Mouse (Mus musculus) embryonic facial prominence, embryonic 10.5 days (tissue): ENCODE measurements at regions not wholly inside any gene's neighbourhood (a gene's known extent, or its start where the extent isn't known, plus 50 kb on each side); places are given as distances from the start of the nearest gene placed in this dataset.
"Not testable (repeated sequence)": the region's sequence is repeated elsewhere in the genome, so short reads cannot be mapped to it uniquely, and the experiment has no call there.

Experiments used
- DNase-seq: peaks from one replicate; pipeline ENCODE4 v3.0.0-alpha.2; 2017; ENCODE audit warnings: low spot score
- H3K27ac ChIP-seq: fragments of 300-500 bp; sonication (generic); replicated peaks from 2 replicates; pipeline ENCODE4 v1.5.1; 2016; ENCODE audit warnings: mild to moderate bottlenecking
- H3K27me3 ChIP-seq: fragments of 300-500 bp; sonication (generic); replicated peaks from 2 replicates; pipeline ENCODE4 v1.6.1; 2016; ENCODE audit warnings: low read depth, mild to moderate bottlenecking; ENCODE audit not compliant: poor library complexity, severe bottlenecking
- H3K36me3 ChIP-seq: fragments of 300-500 bp; sonication (generic); replicated peaks from 2 replicates; pipeline ENCODE4 v1.6.1; 2016; ENCODE audit warnings: mild to moderate bottlenecking, moderate library complexity
- H3K4me1 ChIP-seq: fragments of 300-500 bp; sonication (generic); 2 replicates; pipeline ENCODE4 v1.6.1; 2016
- H3K4me3 ChIP-seq: fragments of 300-500 bp; sonication (generic); 2 replicates; pipeline ENCODE4 v1.5.1; 2016; ENCODE audit warnings: mild to moderate bottlenecking, moderate library complexity
- H3K9me3 ChIP-seq: fragments of 300-500 bp; sonication (generic); 2 replicates; pipeline ENCODE4 v1.6.1; 2016; ENCODE audit warnings: mild to moderate bottlenecking
- WGBS: fragments of 180-500 bp; shearing (Covaris S2); methylation state at CpG from one replicate; pipeline ENCODE4 v1.1.7; 2016; 5-methylcytosine and 5-hydroxymethylcytosine counted together

DNA sequence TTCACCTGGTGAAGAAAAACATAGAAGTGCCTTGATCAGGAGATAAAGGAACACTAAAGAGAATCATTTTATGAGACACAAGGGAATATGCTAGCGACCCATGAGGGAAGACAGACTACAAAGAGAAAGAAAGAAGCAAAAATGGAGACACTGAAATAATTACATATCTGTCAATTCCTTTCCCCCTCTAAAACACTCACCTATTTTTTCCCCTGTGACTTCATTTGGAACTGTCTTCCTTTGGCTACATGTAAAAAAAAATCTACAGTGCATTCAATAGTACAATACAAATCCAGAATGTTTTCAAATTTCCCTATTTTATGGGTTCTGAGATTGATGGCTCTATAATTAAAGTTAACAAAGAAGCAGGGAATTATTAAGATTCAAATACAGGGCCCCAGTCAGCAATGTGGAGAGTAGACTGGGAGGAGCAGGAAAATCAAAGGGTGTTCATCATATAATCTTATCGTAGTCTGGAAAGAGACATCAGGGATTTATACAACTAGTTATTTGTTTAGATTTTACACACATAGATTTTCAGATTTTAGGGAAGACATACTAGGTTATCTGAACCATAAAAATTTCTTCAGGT, 598.0 kb downstream of the Hdgfl1 start:
- WGBS: 88% methylated on average over 2 of the region's 2 CpGs
- no peak for DNase-seq
- Histone ChIP-seq H3K36me3 (no peaks in the 10 kb centered on the region), H3K27me3 (no peaks in the 10 kb centered on the region), H3K4me3 (no peak overlapping the region), H3K27ac (no peak overlapping the region), H3K4me1 (no peaks in the 10 kb centered on the region), H3K9me3 (no peaks in the 10 kb centered on the region)

DNA sequence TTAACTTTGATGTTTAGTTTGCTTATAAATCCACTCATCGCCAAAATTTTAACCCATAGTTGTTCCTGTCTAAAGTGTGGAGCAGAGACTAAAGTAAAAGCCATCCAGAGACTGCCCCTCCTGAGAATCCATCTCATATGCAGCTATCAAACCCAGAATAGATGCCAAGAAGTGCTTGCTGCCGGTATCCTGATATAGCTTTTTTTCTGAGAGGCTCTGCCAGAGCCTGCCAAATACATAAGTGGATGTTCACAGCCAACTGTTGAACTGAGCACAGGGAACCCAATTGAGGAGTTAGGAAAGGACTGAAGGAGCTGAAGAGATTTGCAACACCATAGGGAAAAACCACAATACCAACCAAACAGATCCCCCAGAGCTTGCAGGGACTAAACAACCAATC, 600.3 kb downstream of the Hdgfl1 start:
- no peaks in the 10 kb centered on the region for H3K36me3 ChIP-seq
- 80% methylated on average over 2 of the region's 2 CpGs for WGBS
- no peak for DNase-seq
- no peaks in the 10 kb centered on the region for H3K4me1 ChIP-seq
- no peaks in the 10 kb centered on the region for H3K27me3 ChIP-seq
- H3K4me3 ChIP-seq: no peak overlapping the region
- no peaks in the 10 kb centered on the region for H3K9me3 ChIP-seq
- no peak overlapping the region for H3K27ac ChIP-seq

DNA sequence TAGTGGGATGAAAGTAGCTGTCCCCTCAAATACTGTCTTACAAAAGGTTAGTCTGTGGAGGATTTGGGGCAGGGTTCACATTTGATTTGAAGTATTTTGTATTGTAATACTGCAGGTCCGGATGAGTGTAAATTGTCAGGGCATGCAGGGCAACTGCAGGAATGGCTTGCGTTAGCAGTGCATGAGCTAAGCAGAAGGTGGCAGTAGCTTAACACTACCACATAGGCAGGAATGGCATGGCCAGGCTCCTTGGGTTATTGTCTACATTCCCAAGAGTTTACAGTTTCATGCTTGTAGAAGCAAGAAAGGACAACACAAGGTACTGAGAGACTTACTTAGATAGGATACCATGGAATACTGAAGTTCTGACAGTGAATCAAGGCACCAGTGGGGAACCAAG, 611.3 kb downstream of the Hdgfl1 start:
- peak; percentile 26 for DNase-seq

DNA sequence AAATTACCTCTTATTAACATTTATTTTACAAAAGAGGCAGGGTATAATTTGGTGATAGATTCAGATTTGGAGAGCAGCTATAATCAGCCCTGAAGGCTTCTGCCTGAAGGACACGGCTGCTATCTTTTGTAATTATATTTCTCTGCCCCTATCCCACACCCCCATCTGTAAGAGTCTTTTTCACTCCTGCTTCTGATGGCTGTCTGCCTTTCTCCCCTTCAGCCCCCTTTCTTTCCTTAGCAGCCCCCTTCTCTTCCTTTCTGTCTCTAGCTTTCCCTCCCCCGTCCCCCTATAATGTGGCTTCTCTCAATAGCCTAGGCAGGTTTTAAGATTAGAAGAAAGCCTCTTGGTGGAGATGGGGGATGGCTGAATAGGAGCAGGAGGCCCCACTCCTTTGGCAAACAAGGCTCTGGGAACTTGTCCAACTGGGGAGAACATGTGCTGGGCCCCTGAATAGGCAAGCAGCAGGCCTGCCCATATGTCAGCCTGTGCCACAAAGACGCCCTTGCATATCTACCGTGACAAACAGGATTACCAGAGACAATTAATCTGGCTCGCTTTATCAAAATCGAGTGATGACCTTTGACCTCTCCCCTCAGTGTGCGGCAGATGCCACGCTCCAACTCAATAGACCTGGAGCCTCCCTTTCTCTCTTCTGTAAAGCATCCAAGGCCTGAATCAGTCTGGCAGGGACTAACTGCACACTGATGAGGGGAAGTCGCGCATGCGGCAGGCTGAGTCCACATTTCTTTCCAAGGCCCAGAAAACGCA, 615.1 kb downstream of the Hdgfl1 start:
- H3K4me3 ChIP-seq: no peak overlapping the region
- H3K9me3 ChIP-seq: no peaks in the 10 kb centered on the region
- H3K36me3 ChIP-seq: no peaks in the 10 kb centered on the region
- peaks cover 16% of the 10 kb centered on the region for H3K4me1 ChIP-seq
- H3K27ac ChIP-seq: peak overlapping the region; percentile 66
- WGBS: 22% methylated on average over 12 of the region's 12 CpGs
- DNase-seq: peak; percentile 58
- H3K27me3 ChIP-seq: no peaks in the 10 kb centered on the region

More for the DNA sequence above, 611.3 kb downstream of the Hdgfl1 start:
- Histone ChIP-seq H3K36me3 (no peaks in the 10 kb centered on the region), H3K9me3 (no peaks in the 10 kb centered on the region), H3K4me3 (no peak overlapping the region), H3K4me1 (peaks cover 16% of the 10 kb centered on the region), H3K27ac (no peak overlapping the region), H3K27me3 (no peaks in the 10 kb centered on the region)
- WGBS: 68% methylated on average over 2 of the region's 2 CpGs

DNA sequence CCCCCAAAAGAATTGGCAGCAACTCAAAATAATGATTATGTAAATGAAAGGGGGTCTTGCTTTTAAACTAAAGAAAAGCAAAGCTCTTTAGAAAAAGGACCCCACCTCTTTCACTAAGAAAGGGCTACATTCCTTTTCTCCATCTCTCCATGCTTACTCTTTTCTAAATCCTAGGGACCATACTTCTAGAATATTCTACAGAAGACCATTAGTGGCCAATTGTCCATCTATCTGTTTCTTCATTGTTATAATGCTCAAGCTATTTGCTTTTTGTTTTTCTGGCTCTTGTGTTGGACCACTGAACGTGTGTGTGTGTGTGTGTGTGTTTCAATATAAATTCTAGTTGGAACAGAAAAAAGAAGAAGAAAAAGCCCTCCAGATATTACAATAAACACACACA, 615.7 kb downstream of the Hdgfl1 start:
- Histone ChIP-seq H3K4me3 (no peak overlapping the region), H3K9me3 (no peaks in the 10 kb centered on the region), H3K4me1 (peaks cover 16% of the 10 kb centered on the region), H3K36me3 (no peaks in the 10 kb centered on the region), H3K27ac (no peak overlapping the region), H3K27me3 (no peaks in the 10 kb centered on the region)
- DNase-seq: no peak
- WGBS: 61% methylated on average over 1 of the region's 1 CpGs

DNA sequence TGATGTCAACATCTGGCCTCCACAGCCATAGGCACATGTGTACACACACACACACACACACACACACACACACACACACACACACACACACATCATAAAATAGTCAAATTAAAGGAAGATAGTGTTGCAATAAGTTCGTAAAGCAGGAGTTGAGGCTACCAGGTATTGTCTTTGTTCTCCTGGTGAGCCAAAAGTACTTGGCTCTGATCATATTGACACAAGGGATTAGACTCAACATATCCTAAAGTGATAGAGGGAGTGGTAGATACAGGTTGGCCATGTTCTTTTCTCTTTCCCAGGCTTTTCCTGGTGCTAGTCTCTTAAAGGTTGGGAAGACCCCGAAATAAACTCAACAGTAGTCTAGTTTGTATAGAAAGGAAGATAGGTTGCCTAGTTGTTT, 616.9 kb downstream of the Hdgfl1 start:
- no peaks in the 10 kb centered on the region for H3K36me3 ChIP-seq
- no peaks in the 10 kb centered on the region for H3K27me3 ChIP-seq
- no peak overlapping the region for H3K27ac ChIP-seq
- WGBS: 84% methylated on average over 2 of the region's 2 CpGs
- no peaks in the 10 kb centered on the region for H3K9me3 ChIP-seq
- peaks cover 16% of the 10 kb centered on the region for H3K4me1 ChIP-seq
- H3K4me3 ChIP-seq: no peak overlapping the region
- no peak for DNase-seq

DNA sequence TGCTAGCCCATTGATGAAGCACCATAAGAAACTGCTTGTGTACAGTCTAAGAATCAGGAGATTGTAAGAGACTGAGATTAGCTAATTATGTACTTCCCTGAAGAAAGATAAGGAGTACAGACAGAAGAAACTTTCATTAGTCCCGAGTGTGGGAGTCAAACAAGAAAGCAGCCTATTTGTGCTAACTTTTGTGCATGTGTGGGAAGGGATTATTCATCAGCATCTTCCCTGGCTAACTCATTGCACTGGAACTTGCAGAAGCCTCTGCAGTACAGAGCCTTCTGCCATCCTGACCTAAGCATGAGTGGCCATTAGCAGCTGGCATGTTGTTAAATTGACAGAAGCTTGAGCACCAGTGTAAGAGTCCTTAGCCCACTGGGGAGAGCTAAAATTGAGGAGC, 619.5 kb downstream of the Hdgfl1 start:
- no peaks in the 10 kb centered on the region for H3K36me3 ChIP-seq
- H3K9me3 ChIP-seq: no peaks in the 10 kb centered on the region
- peaks cover 9% of the 10 kb centered on the region for H3K4me1 ChIP-seq
- 66% methylated on average over 1 of the region's 1 CpGs for WGBS
- no peak for DNase-seq
- H3K4me3 ChIP-seq: no peak overlapping the region
- no peak overlapping the region for H3K27ac ChIP-seq
- no peaks in the 10 kb centered on the region for H3K27me3 ChIP-seq

DNA sequence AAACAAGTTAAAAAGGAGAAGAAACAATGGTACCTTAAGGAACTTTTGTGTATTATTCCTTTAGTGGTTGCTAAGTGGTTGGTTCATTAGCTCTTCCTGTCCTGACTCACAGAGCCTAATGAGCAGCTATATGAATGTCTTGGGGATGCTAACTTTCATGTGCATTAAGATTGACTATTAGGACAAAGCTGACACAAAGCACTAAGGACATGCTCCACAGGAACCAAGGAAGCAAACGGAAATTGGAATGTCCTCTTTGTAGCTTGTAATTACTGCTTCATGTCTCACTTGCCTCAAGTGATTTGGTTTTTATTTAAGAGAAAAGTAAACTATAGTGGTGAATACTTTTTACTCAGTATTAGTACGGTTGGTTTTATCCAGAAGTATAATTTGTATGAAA, 627.2 kb downstream of the Hdgfl1 start:
- DNase-seq: no peak
- 66% methylated on average over 2 of the region's 2 CpGs for whole genome bisulfite sequencing
- H3K4me3 ChIP-seq: no peak overlapping the region
- no peaks in the 10 kb centered on the region for H3K4me1 ChIP-seq
- no peak overlapping the region for H3K27ac ChIP-seq
- H3K9me3 ChIP-seq: no peaks in the 10 kb centered on the region
- H3K27me3 ChIP-seq: no peaks in the 10 kb centered on the region
- no peaks in the 10 kb centered on the region for H3K36me3 ChIP-seq

DNA sequence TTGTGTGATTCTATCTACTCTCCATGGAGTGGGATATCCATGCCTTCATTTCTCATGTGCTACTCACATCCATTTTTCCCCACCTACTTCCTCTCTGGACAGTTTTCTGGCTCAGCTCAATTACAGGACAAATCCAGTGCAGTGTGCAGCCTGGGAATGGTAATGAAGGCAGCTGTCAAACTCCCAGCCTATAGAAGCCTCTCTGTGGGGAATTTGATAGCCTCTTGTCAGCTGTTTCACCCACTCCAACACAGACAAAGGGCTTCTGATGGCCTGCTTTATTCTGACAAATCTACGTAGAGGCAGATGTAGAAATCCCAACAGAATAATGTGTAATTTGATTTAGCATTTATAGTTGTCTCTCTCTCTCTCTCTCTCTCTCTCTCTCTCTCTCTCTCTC, 650.6 kb downstream of the Hdgfl1 start:
- Histone ChIP-seq H3K36me3 (no peaks in the 10 kb centered on the region), H3K4me1 (peaks cover 4% of the 10 kb centered on the region), H3K4me3 (no peak overlapping the region), H3K9me3 (no peaks in the 10 kb centered on the region), H3K27me3 (no peaks in the 10 kb centered on the region), H3K27ac (no peak overlapping the region)
- DNase-seq: peak; percentile 33
- WGBS: 12% methylated on average over 1 of the region's 1 CpGs

DNA sequence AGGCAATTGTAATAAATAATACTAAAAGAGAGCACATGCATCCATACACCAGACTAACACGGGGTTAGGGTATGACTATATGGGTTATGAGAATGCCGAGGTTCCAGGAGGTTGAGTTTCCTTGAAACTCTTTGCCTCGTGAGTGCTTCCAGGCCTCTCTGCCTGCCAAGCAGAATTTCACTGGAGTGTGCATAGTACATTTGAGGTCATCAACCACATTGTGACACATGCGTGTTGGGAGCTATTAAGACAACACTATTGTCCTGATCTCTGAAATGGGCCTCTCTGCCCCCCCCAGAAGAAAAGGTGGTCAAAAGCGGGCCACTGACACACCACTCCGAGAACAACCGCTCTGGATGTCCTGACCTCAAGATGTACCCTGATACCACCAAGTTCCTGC, 655.8 kb downstream of the Hdgfl1 start:
- H3K9me3 ChIP-seq: no peaks in the 10 kb centered on the region
- H3K27ac ChIP-seq: no peak overlapping the region
- peaks cover under 1% of the 10 kb centered on the region for H3K4me1 ChIP-seq
- WGBS: 85% methylated on average over 7 of the region's 7 CpGs
- H3K36me3 ChIP-seq: no peaks in the 10 kb centered on the region
- no peaks in the 10 kb centered on the region for H3K27me3 ChIP-seq
- no peak for DNase-seq
- no peak overlapping the region for H3K4me3 ChIP-seq

DNA sequence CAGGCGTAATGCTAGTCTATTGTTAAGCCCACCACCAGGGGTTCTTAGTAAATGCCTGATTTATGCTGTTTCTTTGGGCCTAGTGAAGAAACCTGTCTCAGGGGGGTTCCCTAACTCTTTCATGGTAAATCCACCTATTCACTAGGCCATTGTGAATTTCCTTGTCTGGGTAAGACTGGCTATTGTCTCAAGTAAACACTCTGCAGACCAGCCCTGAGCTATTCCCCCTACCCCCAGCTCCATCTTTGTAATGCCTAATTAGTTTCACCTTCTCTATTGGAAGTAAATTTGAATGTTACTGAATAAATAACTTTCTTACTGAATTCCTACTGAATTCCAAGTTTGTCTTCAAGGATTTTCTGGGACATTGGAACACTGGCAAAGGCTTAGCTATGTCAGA, 656.2 kb downstream of the Hdgfl1 start:
- not testable (repeated sequence) for H3K4me1 ChIP-seq, H3K27ac ChIP-seq, H3K9me3 ChIP-seq, H3K27me3 ChIP-seq, H3K36me3 ChIP-seq, DNase-seq, H3K4me3 ChIP-seq
- WGBS: 60% methylated on average over 1 of the region's 1 CpGs

DNA sequence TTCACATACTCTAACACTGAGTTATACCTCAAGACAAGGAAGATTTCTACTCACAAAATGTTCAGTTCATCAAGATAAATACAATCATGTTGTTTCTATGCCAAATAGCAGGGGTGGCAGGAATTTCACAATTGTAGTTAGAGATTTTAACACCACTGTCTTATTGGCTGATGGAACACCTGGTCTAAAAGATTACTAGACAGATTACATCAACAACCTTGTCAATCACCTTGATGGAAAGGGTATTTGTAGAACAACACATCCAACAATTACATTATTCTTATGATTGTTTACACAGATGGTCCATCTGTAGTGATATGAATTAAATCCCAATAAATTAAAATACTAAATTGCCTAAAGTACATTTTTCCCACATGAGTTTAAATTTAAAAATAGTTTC, 657.4 kb downstream of the Hdgfl1 start:
- no peak for DNase-seq
- H3K36me3 ChIP-seq: no peaks in the 10 kb centered on the region
- no peaks in the 10 kb centered on the region for H3K4me1 ChIP-seq
- H3K27me3 ChIP-seq: no peaks in the 10 kb centered on the region
- H3K27ac ChIP-seq: no peak overlapping the region
- H3K4me3 ChIP-seq: no peak overlapping the region
- H3K9me3 ChIP-seq: no peaks in the 10 kb centered on the region

DNA sequence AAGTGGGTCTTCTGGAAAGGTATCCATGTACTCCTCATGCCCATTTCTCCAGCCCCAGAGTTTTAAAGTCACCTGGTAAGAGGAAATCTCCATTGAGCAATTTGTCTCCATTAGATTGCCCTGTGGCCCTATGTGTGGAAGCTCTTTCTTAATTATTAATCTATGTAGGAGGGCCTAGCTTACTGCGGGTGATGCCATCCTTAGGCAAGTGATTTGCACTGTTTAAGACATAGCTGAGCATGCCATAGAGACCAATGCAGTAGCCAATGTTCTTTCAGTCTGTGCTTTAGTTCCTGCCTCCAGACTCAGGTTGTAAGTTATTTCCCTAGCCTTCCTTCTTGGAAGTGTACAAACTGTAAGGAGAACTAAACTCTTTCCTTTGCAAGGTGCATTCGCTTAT, 661.0 kb downstream of the Hdgfl1 start:
- Histone ChIP-seq H3K27me3 (no peaks in the 10 kb centered on the region), H3K27ac (no peak overlapping the region), H3K36me3 (no peaks in the 10 kb centered on the region), H3K4me1 (no peaks in the 10 kb centered on the region), H3K4me3 (no peak overlapping the region), H3K9me3 (no peaks in the 10 kb centered on the region)
- WGBS: 93% methylated on average over 2 of the region's 2 CpGs
- no peak for DNase-seq
